Mouse (Mus musculus) lung, postnatal 25 days (tissue): Measurements from ENCODE around the gene Ggn.
"Not testable (repeated sequence)": the region's sequence is repeated elsewhere in the genome, so short reads cannot be mapped to it uniquely, and the experiment has no call there.

ENCODE experiments used
- DNase-seq: peaks from one replicate; pipeline ENCODE4 v3.0.0; 2022; ENCODE audit warnings: low spot score

Ggn gene

DNA sequence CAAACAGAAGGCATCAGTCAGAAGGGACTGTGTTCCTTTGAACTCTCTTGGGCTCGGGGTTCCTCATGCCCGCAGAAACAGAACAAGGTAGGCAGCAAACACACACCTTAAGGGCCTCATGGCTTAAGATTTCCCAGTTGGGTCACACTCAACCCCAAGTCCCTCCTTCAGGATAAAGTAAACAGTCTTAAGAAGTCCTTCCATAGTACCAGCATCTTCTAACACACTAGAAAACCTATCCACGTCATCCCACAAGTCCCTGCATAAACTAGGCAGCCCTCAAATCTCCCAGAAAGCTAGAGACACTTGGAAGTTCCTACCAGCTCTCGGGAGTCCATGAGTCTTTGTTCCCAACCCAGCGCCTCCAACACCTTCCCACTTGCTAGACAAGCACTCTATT is 7.7 kb upstream of the Ggn start:
- DNase-seq = peak; percentile 51

DNA sequence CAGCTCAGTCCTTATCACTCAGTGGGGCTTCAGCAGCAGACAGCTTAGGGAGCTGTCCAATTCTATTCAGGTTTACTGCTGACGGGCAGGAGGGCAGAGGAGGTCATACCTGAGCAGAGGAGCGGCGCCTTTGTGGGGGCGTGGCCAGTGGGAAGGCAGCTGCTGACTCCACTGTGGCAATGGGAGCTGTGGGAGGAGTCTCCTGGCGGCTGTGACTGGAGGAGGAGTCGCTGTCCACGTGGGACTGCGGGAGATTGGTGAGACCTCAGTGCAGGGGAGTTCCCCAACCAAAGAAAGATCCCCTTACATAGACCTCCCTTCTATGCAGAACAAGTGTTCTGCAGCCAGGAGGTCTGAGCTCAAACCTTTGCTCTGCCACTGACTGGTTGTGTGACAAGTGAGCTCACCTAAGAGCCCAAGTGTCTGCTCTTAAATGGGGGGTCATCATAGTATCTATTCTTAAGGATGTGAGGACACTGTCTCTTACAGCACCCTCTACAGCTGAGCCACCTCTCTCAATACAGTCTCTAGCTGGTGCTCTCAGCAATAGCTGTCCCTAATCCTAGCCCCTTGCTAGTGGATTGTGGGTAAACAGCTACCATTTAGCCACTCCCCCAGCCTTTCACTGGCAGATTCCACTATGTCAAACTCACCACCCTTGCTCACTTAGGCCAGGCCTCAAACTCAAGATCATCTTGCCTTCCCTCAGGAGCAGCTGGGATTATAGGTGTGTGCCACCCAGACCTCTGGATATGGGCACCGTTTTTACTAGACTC is 7.1 kb upstream of the Ggn start:
- peak; percentile 84 for DNase-seq

DNA sequence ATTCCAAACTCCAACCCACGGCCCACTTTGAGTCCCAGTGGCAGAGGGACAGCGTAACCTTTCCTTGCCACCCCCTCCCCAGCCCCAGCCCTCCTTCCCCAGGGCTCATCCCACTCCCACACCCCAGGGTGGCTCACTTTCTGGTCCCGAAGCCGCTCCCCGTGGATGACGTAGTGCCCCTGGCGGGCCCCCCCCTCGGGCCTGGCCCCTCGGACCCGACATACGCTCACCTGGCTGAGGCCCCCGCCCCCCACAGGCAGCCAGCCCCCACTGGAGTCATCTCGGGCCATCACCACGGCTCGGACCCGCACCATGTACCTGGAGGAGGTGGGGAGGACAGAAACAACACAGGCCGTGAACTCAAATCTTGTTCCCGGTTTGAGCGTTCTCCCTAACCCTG is 2.4 kb upstream of the Ggn start:
- DNase-seq = no peak

DNA sequence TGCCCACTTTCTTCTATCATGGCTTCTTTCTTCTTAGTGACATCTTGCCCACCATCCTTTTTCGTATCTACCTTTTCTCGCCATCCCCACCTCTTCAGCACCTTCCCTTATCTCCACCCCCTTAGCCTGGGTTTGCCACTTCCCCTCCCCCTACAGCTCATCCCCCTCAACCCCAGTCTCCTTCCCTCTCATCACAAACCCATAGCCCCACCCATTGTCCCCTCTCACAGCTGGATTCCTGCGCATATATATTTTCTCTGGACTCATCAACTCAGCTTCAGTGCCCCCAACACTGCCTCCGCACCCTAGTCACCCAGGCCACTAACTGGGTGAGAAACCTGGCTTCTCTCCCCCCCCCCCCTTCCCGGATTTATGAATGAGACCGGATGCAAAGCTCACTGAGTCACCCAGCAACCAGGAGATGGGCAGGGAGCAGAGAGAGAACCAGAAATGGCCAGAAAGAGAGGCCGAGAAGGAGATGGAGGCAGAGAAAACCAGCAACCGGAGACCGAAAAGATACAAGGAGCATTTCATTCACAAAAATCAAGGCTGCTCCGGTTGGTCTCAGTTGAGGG is 1.8 kb upstream of the Ggn start:
- no peak for DNase-seq

DNA sequence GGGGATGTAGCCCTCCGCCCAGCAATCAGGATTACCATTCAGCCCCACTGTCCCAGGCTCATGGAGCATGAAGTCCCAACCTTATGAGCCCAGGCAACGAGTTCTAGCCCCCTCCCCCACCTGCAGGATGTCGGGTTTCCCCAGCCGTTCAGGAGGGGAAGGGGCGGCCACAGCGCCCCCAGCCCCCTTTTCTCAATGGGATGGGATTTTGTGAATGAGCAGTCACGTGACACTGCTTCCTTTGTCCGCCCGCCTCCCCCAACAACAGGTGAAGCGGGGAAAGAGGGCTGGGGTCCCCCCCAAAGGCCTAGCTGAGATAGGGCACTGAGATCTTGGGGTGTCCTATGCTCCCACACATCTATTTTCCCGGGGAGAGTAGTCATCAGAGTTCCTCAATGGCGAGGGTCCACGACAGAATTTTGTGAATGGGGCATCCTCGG is 1.2 kb upstream of the Ggn start:
- no peak for DNase-seq

DNA sequence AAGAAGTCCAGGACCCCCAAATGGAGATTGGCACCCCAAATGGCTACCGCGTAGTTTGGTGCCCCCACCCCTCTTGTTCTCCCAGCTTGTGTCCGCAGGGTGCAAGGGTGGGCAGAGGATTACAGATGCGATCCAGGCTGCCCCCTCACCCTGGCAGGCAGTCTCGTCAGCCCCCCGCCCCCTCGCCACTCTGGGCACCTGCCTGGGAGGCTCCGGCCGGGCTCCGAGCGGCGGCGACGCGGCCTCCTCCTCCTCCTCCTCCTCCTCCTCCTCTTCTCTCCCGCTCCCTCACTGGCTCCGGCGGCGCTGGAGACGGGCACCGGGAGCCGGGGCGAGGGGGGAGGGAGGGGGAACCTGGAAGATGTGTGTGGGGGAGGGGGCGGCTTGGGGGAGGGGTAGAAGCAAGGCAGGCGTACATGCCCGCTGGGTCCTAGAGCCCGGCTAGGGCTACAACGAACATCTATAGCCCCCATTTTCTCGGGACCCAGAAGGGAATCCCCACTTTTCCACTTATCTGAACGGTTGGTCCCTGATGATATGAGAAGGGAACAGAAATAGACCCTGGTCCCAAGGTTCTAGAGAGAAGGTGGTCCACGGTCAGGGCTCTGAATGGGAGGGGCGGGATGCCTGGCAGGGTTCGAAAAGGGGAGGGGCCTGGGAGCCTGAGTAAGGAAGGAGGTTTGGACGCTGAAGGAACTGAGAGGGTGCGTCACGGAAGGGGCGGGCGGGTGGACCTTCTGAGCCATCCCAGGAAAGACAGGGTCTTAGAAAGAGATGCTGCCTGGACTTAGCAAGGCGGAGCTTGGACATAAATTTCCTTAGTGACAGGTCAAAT is 562 bp upstream of the Ggn start:
- DNase-seq = peak; percentile 71

DNA sequence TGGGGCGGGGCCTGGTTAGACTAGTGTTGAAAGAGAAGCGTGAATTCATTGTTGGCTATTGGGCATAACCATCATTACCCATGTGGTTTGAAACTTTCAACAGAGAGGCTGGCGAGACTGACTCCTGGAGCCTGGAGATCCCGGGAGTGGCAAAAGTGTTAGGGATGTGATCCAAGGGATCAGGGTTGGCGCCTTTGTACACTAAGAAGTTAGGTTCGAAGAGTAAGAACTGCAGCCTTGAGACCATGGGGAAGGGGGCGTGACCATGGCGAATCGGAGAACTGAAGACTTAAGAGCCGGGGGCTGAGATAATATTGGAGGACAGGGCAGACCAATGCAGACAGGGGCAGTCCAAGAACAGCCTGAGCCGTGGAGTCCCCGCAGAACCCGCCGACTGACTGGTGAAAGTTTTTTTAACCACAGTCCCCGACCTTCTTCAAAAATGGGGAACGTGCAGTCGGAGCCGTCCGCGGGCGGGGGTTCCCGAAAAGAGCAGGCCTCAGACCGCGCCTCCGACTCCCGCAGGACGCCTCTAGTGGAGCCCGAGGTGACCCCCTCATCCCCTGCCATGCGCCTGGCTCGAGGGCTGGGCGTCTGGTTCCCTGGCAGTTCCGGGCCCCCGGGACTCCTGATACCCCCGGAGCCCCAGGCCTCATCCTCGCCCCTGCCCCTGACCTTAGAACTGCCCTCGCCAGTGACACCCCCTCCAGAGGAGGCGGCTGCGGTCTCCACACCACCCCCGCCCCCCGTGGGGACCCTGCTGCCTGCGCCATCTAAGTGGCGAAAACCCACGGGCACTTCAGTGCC is 948 bp downstream of the Ggn start:
- DNase-seq = peak; percentile 31

DNA sequence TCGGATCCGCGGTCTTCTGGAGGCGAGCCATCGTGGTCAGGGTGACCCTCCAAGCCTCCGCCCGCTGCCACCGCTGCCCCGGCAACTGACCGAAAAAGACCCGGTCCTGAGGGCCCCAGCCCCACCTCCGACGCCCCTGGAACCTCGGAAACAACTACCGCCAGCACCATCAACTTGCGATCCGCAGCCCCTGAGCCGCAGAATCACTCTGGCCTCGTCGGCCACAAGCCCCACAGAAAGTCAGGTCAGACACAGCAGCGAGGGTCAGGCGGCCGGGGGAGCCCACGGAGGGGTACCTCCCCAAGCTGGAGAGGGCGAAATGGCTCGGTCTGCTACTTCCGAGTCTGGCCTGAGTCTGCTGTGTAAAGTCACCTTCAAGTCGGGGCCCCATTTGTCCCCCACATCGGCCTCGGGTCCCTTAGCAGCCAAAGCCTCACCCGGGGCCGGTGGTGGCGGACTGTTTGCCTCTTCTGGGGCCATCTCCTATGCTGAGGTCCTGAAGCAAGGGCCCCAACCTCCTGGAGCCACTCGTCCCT is 1.6 kb downstream of the Ggn start:
- no peak for DNase-seq

DNA sequence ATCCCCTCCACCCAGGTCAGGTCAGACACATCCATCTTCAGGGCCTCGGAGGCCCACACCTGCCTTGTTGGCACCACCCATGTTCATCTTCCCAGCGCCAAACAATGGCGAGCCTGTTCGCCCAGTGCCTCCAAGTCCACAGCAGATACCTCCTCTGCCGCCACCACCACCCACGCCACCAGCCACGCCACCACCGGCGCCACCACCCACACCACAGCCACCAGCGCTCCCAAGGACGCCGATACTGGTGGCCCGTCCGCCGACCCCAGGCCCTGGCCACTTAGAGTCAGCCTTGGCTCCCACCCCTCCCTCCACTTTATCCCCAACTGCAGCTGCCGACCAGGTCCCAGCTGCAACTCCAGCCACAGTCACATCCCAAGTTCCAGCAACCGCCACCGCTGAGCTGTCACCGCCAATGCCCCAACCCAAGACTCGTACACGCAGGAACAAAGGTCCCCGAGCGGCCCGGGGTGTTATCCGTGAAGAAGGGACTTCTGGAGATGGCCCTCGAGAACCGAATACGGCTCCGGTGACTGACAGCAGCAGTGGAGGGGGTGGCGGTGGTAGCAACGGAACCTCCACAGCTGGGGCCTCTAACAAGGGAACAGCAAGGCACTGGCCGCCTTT is 2.5 kb downstream of the Ggn start:
- DNase-seq = no peak

DNA sequence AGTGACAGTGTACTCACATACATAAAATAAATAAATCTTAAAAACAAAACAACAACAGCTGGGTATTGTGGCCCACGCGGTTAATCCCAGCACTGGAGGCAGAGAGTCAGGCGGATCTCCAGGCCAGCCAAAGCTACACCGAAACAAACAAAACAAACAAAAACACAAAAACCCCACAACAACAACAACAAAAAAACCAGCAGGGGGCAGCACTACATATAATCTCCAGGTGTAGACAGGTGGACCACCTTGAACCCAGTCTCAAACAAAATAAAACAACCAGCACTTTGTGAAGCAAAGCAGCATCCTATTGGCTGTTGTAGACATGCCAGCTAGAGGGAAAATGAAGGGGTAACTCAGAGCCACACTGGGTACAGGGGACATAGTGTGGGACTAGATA is 8.1 kb downstream of the Ggn start:
- DNase-seq = no peak

DNA sequence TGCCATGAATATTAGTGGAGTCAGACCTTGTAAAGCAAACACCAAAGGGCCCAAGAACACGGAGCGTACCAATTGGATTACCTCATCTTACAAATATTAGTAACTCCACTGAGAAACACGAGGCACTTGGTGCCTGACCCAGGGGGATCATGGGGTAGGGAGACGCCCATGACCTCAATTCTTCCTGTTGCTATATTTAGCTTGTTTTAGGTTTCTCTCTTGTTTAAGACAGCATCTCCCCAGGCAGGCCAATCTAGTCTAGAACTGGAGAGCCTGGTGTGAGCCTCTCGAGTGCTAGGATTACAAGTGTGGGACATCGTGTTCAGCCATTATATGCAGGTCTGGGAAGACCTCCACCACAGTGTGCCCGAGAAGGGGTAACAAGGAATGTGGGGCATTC is 9.3 kb downstream of the Ggn start:
- no peak for DNase-seq

DNA sequence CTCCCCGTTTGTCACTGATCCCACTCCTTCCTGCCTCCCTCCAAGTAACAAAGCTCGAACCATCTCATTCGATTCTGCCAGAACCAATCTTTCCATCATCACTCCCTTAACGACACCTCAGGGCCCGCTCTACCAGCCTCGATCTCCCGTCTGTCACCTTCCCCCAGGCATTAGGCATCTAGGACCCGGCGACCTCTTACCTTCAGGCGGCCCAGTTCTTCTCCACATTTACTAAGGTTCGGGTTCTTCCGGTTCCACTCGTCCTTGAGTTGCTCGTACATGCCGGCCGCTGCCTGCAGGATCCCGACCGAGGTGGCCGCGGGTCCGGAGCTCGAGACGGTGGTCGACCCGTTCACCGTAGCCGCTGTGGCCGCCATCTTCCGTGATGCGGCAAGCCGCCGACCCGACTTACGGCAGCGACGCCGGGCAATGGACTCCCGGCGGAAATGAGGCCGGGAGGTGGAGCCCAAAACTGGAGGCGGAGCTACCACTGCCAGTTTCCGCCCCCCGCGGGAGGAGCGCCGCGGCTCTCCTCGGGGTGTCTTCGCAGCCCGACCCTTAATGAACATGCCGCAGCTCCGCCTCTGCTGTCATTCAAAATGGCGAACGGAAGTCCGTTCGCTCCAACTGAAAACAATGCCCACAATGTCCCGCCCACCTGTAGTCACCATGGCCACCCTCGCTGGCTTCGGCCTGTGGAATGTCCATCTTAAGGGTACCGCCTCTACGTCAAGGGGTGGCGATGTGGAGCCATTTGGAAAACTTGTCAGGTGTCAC is 10.3 kb downstream of the Ggn start, which contains the start of gene Psmd8:
TSS of gene Psmd8 (minus strand) at position 625 of the 777 bp plus-strand sequence.
- DNase-seq = peak; percentile 98

DNA sequence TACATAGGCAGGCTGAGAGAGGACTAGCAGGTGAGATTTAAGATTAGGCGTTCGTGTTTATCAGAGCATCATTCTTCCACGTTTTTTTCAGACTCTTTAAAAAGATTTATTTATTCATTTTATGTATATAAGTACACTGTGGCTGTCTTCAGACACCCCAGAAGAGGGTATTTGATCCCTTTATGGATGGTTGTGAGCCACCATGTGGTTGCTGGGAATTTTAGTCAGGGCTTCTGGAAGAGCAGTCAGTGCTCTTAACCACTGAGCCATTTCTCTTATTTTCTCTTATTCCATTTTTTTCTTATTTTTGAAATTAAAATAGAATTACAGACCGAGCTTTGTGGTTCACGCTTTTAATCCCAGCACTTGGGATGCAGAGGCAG is 10.8 kb downstream of the Ggn start:
- no peak for DNase-seq

DNA sequence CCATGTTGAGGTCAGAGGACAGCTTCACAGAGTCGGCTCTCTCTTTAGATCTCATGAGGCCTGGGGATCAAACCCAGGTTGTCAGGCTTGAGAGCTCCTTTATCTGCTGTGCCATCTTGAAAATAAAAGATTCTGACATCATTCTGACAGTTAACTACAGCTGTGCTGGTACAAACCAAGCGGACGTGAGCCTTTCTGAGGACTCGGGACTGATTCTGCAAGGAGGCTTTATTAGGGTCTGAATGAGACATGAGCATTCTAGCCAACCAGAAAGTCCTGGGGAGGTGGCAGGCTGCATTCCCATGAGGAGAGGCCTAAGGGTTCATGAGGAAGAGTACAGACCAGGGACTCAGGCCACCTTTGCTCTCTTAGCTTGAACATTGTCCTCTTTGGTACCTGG is 11.3 kb downstream of the Ggn start:
- DNase-seq = not testable (repeated sequence)

DNA sequence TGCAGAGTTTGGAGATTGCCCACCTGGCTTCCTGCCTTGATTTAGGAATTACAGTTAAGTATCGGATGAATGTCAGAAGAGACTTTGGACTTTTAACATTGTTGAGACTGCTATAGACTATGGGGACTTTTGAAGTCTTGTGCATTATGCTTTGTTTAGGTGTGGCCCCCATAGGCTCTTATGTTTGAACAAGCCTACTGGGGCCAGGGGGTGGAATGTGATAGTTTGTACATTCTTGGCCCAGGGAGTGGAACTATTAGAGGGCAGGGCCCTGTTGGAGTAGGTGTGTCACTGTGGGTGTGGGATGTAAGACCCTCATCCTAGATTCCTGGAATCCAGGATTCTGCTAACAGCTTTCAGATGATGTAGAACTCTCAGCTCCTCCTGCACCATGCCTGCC is 24.2 kb downstream of the Ggn start:
- not testable (repeated sequence) for DNase-seq

DNA sequence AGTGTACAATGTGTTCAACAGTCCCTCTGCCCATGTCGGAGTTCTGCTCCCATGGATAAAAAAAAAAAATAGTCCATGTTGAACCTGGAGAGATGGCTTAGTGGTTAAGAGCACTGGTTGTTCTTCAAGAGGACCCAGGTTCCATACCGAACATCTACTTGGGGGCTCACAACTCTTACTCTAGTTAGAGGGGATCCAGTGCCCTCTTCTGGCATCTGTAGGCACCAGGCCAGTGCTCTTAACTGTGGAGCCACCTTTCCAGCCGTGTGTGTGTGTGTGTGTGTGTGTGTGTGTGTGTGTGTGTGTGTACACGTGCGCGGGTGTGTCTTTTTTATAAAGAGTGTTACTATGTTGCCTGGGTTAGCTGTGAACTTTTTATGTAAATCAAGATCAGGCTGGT is 32.6 kb downstream of the Ggn start:
- DNase-seq = no peak

DNA sequence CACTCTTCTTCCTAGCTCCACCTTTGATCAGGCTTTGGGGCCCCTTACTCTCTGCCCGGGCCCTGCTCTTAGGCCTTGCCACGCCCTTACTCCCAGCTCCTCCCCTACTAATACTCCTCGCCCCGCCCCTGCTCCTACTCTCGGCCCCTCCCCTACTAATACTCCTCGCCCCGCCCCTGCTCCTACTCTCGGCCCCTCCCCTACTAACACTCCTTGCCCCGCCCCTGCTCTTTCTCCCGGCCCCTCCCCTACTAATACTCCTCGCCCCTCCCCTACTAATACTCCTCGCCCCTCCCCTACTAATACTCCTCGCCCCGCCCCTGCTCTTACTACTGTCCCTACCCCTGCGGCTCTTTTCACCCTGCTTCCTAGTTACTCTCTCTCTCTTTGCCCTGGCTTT is 41.0 kb downstream of the Ggn start:
- not testable (repeated sequence) for DNase-seq

DNA sequence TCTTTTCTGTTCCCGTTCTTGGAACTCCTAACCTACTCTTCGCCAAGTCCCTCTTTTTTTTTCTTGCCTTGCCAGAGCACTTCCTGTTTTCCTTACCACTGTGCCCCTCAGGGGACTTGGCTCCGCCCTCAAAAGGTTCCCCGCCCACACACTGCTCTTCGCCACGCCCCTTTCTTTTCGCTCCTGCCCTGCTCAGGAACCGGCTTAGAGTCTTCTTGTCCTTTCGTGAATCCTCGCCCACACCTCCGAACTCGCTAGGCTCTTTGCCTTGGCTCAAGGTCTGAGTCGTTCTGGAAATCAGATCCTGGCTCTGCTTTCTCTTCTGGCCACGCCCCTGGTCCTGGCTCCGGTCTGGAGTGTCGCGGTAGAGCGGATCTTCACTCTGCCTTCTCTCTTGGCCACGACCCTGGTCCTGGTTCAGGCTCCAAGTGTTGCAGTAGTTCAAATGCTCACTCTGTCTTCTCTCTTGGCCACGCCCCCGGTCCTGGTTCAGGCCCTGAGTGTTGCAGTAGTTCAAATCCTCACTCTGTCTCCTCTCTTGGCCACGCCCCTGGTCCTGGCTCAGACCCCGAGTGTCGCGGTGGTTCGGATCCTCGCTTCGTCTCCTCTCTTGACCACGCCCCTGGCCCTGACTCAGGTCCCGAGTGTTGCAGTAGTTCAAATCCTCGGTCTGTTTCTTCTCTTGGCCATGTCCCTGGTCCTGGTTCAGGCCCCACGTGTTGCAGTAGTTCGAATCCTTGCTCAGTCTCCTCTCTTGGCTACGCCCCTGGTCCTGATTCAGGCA is 41.6 kb downstream of the Ggn start:
- DNase-seq = peak; percentile 94

DNA sequence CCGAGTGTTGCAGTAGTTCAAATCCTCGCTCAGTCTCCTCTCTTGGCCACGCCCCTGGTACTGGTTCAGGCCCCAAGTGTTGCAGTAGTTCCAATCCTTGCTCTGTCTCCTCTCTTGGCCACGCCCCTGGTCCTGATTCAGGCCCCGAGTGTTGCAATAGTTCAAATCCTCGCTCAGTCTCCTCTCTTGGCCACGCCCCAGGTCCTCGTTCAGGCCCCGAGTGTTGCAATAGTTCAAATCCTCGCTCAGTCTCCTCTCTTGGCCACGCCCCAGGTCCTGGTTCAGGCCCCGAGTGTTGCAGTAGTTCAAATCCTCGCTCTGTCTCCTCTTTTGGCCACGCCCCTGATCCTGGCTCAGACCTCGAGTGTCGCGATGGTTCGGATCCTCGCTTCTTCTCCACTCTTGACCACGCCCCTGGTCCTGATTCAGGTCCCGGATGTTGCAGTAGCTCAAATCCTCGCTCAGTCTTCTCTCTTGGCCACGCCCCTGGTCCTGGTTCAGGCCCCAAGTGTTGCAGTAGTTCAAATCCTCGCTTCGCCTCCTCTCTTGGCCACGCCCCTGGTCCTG is 42.3 kb downstream of the Ggn start:
- peak; percentile 7 for DNase-seq
